Mouse (Mus musculus) 416B (cell line): ENCODE results near the gene Mum1.
"Not testable (repeated sequence)": the region's sequence is repeated elsewhere in the genome, so short reads cannot be mapped to it uniquely, and the experiment has no call there.

ENCODE experiments used
- DNase-seq: peaks from one replicate; pipeline ENCODE4 v3.0.0; 2011; ENCODE audit warnings: low read depth

Gene Mum1

GRCm38 (mm10) chr10:80208248-80208647, 18.0 kb upstream of the Mum1 start:
- no peak for DNase-seq

DNA sequence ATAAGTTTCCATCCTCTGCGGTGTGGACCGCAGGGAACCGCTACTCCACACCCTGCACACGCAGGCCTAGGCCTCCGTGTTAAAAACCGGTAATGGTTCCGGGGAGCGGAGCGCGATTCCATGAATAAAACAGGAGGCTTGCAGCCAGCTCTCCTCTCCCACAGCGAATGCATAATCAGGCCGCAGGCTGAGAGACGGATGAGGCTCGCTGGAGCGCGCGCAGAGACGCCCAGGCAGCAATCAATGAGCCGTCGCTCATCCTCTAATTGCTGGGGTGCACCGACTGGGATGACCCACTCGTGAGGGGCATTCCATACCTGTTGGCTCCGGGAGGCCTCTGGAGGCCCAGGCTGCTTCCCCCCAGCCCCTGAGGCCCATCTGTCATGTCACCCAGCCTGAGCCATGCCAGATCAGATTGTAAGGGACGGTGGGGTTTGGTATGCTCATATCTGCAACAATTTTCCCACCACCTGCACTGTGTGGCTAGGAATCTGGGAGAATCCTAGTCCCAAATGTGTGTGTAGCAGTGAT, 17.3 kb upstream of the Mum1 start:
- no peak for DNase-seq

GRCm38 (mm10) chr10:80211547-80212103, 14.6 kb upstream of the Mum1 start:
- DNase-seq: peak; percentile 60

DNA sequence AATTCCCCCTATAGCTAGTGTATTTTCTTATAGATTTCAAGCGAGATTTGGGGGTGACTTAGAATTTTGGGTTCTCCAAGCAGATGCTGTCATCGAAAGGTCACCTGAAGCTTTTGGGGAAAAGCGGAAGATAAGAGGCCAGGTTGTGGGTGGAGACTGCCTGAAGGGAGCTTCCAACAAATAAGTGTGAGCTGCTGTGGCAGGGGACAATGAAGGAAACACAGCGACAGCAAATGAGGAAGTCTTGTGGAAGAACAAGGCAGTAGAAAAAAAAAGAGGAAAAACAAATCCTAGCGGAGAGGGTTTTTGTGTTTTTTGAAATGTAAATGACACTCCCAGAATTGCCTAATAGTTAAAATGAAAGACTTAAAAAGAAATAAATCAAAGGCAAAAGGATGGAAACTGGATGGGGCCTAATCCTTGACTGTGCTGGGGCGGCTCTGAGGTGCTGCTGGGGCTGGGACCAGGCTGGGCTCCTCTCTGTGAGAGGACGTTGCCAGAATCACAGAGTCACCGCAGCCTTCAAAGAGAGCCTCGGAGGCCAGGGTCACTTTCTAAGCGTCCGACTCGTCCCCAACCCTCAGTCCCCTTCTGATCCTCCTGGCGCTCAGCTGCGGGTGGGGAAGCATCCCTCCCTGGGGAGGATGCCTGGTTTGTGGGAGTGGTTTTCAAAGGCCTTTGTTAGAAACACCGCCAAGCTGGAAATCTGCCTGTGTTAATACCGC, 11.0 kb upstream of the Mum1 start:
- no peak for DNase-seq

DNA sequence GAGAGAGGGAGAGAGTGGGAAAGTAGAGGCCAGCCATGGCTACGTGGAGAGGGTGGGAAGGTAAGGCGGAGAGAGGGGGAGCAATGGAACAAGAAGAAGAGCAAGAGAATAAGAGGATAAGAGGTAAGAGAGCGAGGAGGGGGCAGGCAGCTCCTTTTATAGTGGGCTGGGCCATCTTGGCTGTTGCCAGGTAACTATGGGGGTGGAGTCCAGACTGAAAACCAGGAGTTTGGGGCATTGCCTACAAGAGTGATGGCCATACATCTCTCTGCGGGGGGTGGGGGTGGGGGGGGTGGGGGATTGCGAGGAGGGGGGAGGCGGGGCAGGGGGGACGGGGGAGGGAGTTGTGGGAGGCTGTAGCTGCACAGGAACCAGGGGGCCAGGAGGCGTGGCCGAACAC, 5.6 kb upstream of the Mum1 start:
- no peak for DNase-seq

DNA sequence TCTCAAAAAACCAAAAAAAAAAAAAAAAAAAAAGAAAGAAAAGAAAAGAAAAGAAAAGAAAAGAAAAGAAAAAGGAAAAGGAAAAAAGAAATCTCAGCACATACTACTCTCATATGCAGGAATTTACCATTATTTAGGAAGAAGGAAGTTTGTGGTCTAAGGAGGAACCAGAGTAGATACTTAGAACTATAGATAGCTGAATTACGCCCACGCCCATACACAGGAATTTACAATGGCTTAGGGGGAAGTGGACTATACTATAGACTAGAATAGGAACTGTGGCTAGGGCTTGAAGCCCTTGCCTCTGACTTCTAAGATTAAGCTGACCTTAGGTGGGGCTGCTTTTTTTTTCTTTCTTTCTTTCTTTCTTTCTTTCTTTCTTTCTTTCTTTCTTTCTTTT, 3.1 kb upstream of the Mum1 start:
- peak; percentile 37 for DNase-seq

GRCm38 (mm10) chr10:80226071-80226415, 191 bp upstream of the Mum1 start:
- no peak for DNase-seq

DNA sequence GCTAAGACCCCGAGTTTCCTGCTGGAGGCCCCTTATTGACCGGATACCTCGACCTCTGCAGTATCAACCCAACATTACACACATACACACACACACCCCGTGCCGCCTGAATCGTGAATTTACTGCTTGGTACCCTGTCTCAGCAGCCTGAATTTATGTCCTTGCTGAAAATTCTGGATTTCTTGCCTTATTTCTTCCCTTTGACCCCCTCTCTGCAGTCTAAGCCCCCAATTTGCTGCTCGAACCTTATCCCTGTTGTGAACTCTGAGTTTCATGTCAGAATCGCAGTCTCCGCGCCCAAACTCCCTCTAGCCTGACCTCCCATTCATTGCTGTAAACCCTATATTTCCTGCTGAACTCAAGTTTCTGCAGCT, 919 bp downstream of the Mum1 start:
- DNase-seq: no peak

DNA sequence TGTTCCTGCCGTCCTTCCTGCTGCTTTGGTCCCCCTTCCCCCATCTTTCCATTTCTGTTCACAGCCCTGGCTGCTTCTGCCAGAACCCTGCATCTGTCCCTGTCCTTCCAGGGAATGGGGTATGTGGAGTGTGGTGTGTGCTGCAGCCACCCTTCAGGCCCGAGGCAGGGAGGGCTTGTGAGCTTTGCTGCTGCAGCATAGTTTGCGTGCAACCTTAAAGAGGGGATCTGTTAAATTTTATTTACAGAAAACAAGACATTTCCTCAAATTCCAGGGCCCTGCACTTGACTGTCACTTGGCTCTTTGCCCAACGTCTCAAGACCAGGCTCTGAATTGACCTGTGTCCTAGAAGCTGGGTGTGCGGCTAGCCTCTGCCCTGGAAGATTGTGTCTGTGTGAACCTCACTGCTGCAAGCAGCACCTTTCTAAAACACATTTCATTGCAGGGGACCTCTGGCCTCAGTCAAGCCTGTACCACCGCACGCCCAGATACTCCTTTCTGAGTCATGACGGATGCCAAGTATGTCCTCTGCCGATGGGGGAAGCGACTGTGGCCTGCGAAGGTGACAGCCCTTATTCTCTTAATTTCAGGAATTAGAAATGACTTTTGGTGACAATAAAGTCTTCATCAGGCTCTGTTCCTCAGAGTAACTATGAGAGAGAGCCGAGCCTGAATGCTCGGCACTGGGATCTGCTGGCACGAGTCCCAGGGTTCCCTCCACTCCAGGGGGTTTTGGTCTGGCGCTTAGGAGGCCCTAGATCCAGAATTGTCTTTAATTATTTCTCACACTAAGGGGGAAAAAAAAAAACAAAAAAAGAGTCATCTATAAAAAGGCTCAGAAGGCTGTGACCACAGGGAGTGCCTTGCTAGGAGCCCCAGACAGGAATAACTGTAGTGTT, 1.9 kb downstream of the Mum1 start:
- DNase-seq: no peak

GRCm38 (mm10) chr10:80236145-80236825, 10.1 kb downstream of the Mum1 start:
- peak; percentile 21 for DNase-seq

GRCm38 (mm10) chr10:80237020-80237419, 10.8 kb downstream of the Mum1 start:
- DNase-seq: no peak

DNA sequence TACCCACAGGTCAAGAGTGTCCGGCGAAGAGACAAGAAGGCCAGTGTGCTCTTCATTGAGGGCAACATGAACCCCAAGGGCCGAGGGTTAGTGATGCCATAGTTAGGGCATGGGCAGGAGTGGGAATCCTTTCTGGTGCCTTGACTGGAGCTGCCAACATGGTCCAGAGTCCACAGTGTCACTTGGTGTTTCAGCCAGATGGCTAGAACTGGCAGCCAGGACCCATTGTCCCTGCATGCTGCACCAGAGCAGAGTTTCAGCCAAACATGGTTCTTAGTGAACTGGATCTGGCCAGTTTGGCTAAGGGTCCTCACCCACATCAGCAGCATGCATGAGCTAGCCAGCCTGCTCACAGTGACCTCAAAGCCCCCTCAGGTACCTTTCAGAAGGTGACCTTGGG, 12.1 kb downstream of the Mum1 start:
- DNase-seq: no peak

GRCm38 (mm10) chr10:80239791-80240190, 13.6 kb downstream of the Mum1 start:
- DNase-seq: no peak

DNA sequence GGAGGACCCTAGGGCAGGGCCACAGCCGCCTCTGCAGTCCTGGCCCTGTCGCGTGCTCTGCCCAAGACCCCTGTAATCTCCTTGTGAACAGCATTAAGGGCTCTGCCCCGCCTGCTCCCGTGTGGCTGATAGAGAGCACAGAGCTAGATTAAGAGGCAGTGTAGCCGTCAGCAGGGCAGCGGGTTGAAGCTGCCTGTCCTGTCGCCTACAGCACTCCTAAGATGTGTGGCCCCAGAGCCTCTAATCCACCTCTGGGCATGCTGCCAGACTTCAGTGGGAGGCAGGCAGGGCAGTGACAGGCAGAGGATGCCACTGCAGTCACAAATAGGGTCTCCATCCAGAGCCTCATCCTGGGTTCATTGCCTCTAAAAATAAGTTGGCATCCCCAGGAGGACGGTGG, 15.9 kb downstream of the Mum1 start:
- DNase-seq: no peak

GRCm38 (mm10) chr10:80242607-80243006, 16.4 kb downstream of the Mum1 start:
- DNase-seq: no peak

- DNase-seq: peak; percentile 82
Observed at GRCm38 (mm10) chr10:80244791-80245399, 18.7 kb downstream of the Mum1 start.

GRCm38 (mm10) chr10:80245600-80245999, 19.4 kb downstream of the Mum1 start:
- DNase-seq: peak; percentile 87

DNA sequence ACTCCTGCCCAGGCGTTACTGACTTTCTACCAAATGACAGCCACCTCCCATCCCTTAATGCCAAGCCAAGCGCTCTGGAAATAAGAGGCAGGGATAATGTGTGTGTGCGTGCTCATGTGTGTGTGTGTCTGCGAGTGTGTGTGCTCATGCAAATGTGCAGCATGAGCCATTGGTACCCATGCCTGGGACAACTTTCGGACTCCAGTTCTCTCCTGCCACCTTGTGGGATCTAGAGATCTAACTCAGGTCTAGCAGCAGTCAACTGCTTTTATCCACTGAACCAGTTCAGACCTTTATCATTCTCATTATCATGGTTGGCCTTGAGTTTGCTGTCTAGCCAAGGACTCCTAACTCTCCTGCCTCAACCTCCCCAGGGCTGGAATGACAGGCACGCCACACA, 21.6 kb downstream of the Mum1 start:
- DNase-seq: peak; percentile 85

DNA sequence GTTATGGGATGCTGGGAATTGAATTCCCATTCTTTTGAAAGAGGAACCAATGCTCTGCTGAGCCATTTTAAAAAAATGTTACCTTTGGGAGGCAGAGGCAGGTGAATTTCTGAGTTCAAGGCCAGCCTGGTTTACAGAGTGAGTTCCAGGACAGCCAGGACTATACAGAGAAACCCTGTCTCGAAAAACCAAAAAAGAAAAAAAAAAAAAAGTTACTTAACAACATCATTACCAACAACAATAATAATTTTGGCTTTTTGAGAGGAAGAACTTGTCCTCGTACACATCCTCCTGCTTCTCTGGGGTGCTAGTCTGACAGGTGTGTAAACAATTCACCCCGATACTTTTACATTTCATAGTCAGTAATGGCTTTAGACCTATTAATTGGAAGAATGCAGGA, 22.2 kb downstream of the Mum1 start:
- DNase-seq: not testable (repeated sequence)

DNA sequence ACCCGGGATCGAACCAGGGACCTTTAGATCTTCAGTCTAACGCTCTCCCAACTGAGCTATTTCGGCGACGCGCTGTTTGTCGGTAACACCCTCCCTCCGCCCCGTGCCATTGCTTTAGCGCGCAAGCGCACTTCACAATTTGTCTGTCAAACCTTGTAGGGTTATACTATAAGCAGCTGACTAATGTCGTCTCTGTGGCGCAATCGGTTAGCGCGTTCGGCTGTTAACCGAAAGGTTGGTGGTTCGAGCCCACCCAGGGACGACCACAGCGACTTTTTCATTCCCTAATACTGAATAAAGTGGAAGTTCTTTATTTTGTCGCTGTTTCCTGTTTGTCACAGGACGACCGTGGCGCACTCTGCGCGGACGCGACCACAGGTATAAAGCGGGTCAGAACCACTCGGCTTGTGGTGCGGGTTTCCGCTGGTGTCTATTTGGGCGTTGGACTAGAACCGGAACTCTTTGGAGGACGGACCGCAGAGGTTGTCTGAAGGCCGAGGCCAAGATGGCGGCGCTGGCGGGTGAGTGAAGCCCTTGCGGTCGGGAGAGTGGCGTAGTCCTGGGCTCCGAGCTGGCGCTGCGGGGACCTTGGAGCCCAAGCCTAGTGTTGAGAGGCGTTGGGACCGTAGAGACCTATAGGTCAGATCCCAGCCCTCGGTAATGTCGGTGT, 22.9 kb downstream of the Mum1 start, which contains the start of gene Ndufs7:
Ndufs7 (plus strand) TSS at position 151 of the 670 bp plus-strand sequence.
- peak; percentile 97 for DNase-seq

GRCm38 (mm10) chr10:80250059-80250458, 23.8 kb downstream of the Mum1 start:
- DNase-seq: no peak
